Mouse (Mus musculus) left cerebral cortex, adult 2 months (tissue): ENCODE data around the gene Taf15. TPM values are rescaled to one million over a fixed set of nuclear protein-coding genes. Genes with fewer than 3 reads are reported as not detected.

Source experiments
- DNase-seq, 2 experiments: peaks; one replicate each; pipeline ENCODE4 v3.0.0; 2021 to 2022; ENCODE audit warnings: low spot score in 2 of 2, mixed read lengths in 1 of 2; ENCODE audit errors: extremely low spot score in 1 of 2
- H3K27ac ChIP-seq: fragments of 200-600 bp; 2 replicates; pipeline ENCODE4 v1.8.1; 2022
- H3K4me3 ChIP-seq: fragments of 200-600 bp; 2 replicates; pipeline ENCODE4 v1.8.1; 2022
- CTCF ChIP-seq: fragments of 200-600 bp; IDR thresholded peaks from 2 replicates; pipeline ENCODE4 v1.8.1; 2022; ENCODE audit warnings: antibody characterized with exemption, mild to moderate bottlenecking, moderate library complexity
- intact Hi-C: fragments of 180-260 bp; cut with DNase I; formaldehyde crosslinking; loops from one replicate; pipeline ENCODE4 v1.15.1; 2025
- long read RNA-seq, 2 experiments: library from polyadenylated mRNA; stranded (forward); transcript quantifications; one replicate each; pipeline ENCODE4 v2.0.0; 2021; ENCODE audit warnings: borderline mapping rate in 2 of 2
- total RNA-seq, 2 experiments: library from RNA; stranded (reverse); gene quantifications; 2 replicates each; pipeline ENCODE4 v1.2.3; 2021

Gene Taf15
- total RNA-seq = 10 to 100 TPM; 71.9 to 74.1 TPM
- long read RNA-seq, experiment 1, partial matches to known transcripts = 3 of 3 reads
- long read RNA-seq, experiment 1, other reads (novel, unspliced or antisense) = 0 of 3 reads
- long read RNA-seq, experiment 2, partial matches to known transcripts = 1 of 3 reads
- long read RNA-seq, experiment 2, other reads (novel, unspliced or antisense) = 2 of 3 reads

DNA sequence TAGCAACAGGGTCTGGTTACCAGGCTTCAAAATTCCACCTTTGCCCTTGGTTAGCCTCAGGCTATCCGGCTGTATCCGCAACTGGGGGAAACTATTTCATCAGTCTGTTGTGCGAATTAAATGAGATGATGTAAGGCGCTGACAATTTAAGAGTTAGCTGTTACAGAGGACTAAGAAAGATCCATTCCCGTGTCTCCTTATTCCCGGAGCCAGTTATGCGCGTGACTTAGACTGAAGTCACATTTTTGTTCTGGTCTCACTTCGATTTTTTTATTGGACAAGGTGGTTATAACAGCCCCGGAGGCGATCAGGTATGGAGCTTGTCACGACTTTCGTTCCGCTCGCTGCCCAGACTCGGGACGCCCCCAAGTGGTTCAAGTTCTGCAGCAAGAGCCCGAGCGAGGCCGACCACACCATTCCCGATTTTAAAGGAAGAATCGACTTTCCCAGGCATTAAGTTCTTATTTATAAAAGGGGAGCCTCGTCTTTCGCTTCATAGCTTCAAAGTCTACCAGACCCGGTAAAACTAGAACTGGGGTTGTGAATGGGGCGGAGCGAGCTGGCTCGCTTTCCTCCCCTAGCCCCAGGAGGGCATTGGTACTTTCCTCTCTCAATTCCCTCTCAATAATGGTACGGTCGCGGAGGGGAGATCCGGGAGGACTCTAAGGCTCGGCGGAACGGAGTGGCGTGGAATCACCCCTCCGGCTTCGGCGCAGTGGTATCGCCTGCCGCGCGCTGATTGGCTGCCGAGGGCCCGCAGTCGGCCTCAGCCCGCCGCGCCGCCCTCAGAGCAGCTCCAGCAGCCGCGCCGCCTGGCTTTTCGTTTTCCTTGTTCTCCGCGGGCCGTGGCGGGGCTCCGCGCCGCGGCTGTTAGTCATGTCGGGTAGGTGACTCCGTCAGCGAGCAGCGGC, at the start of gene Taf15:
Taf15 (plus strand) TSS at position 763 of the 911 bp plus-strand sequence.
- H3K27ac ChIP-seq = peak within 1 kb of the TSS; percentile 99
- intact Hi-C loops = loop anchor here (1.0 kb wide), 1 partner anchor 29 kb away; no protein-coding TSS in a partner anchor
- TF ChIP-seq CTCF = peak; percentile 70
- peak; percentile 99 to 100 for DNase-seq
- H3K4me3 ChIP-seq = peak within 1 kb of the TSS; percentile 57

DNA sequence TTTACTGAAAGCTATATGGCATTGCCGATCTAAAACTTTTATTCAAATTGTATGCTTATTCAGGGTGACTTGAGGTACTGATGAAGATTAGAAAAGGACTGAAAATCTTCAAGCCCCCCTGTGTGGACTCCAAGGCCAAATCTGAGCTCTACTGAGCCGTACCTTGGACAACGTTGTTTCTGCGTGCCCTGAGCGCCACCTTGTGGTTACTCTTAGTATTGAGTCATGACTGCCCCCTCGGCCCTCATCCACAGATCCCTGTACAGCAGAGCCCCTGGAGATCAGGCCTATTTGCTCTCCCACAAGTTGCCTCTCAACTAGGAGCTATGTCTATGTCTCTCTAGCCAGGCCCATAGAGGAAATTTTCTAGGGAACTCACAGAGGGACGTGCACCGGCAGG, 48.2 kb upstream of the Taf15 start:
- no peak overlapping the region for H3K4me3 ChIP-seq
- no peak overlapping the region for H3K27ac ChIP-seq
- intact Hi-C loops = loop anchor here (1.0 to 2.0 kb wide), 2 partner anchors 67 to 98 kb away; no protein-coding TSS in a partner anchor
- peak; percentile 95 for TF ChIP-seq CTCF
- DNase-seq = peak; percentile 76 to 87

DNA sequence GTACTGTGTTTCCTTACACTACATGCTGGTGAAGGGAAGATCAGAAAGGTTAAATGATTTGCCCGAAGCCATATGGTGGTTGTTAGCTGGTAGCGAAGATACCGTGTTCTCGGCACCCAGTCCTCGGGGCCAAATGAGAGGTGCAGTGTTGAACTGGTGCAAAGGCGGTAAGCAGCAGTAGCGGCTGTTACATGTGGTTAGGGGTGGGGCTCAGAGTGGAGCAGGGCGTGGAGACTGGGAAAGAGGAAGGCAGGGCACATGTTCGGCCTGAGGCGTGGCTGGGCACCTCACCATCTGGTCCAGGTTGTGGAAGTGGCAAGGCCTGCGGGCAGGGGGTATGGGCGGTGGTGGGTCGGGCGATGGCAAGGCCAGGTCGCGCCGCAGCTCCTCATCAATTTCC, 45.9 kb upstream of the Taf15 start:
- no peak for DNase-seq
- Histone ChIP-seq H3K27ac (no peak overlapping the region), H3K4me3 (peak overlapping the region; percentile 34)
- TF ChIP-seq CTCF = no peak
- intact Hi-C loops = no loop called here

DNA sequence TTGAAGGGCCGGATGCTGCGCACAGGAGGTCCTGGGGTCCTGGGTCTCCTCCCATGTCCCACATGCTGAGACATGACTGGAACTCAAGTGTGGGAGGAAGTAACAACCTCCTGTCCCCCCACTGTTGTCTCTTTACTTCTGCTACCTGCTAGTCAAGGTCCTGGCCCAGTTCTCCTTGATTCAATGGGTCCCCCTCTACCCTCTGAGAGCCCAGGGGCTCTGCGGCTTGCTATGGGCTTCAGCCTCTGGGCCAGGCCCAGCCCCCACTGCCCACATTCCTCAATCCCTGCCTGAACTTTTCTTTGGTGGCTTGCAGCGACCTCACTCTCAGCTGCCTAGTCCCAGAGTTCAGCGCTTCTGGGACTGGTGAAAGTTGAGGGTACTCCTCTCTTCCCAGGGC, 43.5 kb upstream of the Taf15 start, which contains the start of gene Gas2l2:
Gas2l2 (minus strand) TSS at position 101 of the 400 bp plus-strand sequence.
- Histone ChIP-seq H3K4me3 (no peak within 1 kb of the TSS), H3K27ac (no peak within 1 kb of the TSS)
- DNase-seq = no peak
- no peak for TF ChIP-seq CTCF
- intact Hi-C loops = no loop called here

DNA sequence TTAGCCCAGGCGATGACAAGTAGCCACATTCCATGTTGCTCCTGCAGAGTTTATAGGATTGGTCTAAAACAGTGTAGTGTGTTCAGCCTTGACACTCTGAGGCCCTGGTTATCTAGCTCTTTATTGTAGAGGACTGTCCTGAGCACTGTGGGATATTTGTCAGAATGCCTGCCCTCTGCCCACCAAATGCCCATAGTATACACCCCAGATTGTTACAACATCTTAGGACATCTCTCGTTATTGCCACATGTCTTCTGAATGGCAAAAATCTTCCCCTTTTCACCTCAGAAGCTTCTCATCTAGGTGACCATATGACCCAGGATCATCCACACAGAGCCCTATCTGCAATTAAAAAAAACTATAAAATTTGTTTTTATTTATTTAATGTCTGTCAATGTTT, 40.4 kb upstream of the Taf15 start:
- TF ChIP-seq CTCF = no peak
- intact Hi-C loops = no loop called here
- Histone ChIP-seq H3K27ac (no peak overlapping the region), H3K4me3 (no peak overlapping the region)
- no peak for DNase-seq

DNA sequence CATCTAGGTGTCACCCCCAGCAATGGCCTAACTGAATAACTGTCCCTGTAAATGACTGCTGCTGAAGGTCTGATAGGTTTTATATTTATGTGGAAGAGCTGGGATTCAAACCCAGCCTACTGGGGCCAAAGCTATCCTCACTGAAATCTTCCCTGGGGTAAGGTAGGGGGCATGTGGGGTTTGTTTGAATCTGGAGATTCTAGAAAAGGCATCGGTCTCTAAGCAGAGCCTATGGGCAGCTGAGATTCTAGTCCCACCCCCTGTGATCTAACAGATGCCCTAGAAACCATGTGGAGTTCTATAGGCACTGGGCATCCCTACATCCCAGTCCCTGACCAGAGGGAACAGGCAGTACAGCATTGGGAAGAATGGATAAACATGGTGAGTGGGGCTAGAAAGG, 35.5 kb upstream of the Taf15 start, which contains the start of gene 1700020L24Rik:
1700020L24Rik (plus strand) TSS at position 301 of the 400 bp plus-strand sequence.
- intact Hi-C loops = no loop called here
- TF ChIP-seq CTCF = no peak
- Histone ChIP-seq H3K4me3 (no peak within 1 kb of the TSS), H3K27ac (no peak within 1 kb of the TSS)
- DNase-seq = no peak

DNA sequence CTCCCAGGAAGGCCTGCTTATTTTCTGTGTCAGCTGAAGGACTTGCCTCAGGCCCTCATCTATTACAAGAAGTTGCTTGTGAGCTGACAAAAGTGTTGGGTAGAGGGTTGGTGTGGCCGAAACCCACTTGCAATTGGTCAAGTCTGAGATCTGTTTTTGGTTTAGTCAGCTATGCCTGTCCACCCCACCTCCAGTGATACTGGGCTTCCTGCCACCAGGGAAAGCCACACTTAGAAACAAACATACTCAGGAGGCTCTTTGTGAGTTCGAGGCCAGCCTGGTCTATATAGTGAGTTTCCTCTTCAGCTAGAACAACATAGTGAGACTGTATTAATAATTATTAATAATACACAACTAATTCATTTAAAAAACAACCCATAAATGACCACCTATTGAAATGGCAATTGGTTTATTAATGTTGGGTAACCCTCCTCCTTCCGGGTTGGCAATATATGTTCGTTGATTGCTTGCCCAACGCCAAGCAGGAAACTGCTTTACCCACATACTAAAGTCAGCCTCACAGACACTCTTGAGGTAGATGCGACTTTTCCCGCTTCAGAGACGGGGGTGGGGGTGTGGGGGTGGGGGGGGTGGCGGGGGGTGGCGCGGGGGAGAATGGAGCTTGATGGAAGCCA, 33.3 kb upstream of the Taf15 start:
- intact Hi-C loops = loop anchor here (1.0 to 10.0 kb wide), 2 partner anchors 195 to 300 kb away; no protein-coding TSS in a partner anchor
- Histone ChIP-seq H3K4me3 (no peak overlapping the region), H3K27ac (no peak overlapping the region)
- no peak for DNase-seq
- TF ChIP-seq CTCF = no peak

DNA sequence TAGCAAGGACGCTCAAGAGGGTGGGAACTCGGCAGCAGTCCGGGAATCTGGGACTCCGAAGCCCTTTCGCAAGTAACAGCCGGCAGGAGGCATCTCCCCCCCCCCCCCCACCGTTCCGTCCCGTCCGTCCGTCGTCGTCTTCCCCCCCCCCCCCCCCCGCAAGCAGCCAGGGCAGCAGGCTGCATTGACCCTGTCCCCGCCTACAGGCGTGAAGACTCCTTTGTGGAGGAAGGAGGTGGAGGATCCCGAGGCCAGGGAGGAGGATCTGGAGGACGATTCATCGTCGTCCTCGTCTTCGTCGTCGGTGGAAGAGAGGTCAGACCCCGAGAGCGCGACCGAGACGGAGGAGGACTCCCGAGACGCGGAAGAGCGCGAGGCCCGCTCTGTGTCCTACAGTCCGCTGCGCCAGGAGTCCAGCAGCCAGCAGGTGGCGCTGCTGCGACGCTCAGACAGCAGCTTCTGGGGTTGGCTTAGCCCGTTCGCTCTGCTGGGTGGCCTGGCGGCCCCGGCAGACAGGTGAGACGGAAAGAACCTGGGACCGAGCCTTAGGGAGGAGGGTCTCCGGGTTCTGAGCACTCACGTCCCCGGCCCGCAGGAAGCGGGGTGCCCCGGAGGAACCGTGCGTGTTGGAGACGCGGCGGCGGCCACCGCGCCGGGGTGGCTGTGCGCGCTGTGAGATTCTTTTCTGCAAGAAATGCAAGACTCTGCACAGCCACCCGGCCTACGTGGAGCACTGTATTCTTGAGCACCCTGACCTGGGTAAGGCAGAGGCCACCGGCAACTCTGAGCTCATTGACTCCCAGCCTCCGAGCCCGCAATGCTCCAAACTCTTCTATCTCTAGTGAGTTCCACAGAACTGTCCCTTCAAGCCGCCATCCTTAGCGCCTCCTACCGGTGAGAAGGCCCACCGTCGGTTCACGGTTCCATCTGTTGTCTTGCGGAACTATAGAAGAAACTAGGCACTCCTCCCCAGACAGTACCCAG, 32.5 kb upstream of the Taf15 start:
- H3K27ac ChIP-seq = peak overlapping the region; percentile 48; the same call in 1 of the 2 replicates
- peak overlapping the region; percentile 60 for H3K4me3 ChIP-seq
- peak; percentile 81 for TF ChIP-seq CTCF
- intact Hi-C loops = loop anchor here (1.0 to 10.0 kb wide), 2 partner anchors 194 to 299 kb away; no protein-coding TSS in a partner anchor
- peak; percentile 83 to 85 for DNase-seq

DNA sequence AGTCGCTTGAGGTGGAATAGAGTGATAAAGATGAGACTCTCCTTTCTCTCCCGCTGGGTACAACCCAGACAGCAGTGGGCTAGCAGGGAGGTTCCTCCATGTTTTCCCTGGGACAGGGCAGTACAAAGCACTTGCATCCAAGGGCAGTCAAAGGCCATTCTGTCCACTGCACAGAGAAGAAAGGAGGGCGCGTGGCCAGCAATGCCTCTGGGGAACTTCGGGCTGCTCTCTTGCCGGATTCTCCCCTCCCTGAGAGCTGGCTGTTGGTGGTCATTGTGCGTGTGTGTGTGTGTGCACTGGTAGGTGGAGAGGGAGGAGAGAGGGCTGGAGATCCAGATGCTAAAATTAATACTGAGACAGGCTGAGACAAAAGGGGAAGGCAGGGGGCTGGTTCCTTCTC, 31.7 kb upstream of the Taf15 start:
- intact Hi-C loops = loop anchor here (10.0 kb wide), 1 partner anchor 194 kb away; no protein-coding TSS in a partner anchor
- peak overlapping the region; percentile 29; the same call in 1 of the 2 replicates for H3K27ac ChIP-seq
- TF ChIP-seq CTCF = no peak
- DNase-seq = no peak
- H3K4me3 ChIP-seq = peak overlapping the region; percentile 60; the same call in 1 of the 2 replicates

DNA sequence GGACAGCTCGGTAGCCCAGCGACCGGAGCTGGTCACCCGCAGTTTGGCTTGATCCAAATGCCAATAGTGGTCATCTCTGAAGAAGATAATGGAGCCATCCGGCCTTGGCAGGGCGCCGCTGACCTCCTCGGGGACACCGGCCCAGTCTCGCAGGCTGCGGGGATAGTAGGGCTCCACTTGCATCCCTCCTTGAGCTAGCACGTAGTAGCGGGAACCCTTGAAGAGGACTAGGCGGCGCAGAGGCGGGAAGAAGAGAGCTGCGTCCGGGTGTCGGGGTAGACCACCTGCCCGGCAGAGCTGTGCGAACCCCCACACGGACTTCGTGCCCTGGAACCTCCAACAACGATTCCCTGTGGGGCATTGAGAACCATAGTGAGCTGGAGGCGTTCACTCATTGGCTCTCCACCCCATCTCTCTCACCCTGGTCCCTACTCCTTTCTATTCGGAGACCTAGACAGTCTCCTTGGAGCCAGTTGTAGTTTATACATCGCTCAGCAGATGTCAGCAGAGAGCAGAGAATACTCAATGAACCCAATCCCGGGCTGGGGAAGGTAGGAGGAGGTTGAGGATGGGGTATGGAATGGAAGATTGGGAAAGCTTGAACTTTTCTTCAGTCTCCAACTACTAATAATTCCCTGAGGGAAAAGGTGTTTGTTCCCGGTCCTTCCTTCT, 30.2 kb upstream of the Taf15 start:
- intact Hi-C loops = loop anchor here (1.0 to 10.0 kb wide), 2 partner anchors 30 to 192 kb away; no protein-coding TSS in a partner anchor
- Histone ChIP-seq H3K27ac (no peak overlapping the region), H3K4me3 (peak overlapping the region; percentile 24; the same call in 1 of the 2 replicates)
- DNase-seq = peak; percentile 74 to 77
- peak; percentile 84 for TF ChIP-seq CTCF
